Mouse (Mus musculus) adrenal gland, adult 18-20 months (tissue): ENCODE data around the gene Raph1. TPM values are rescaled to one million over a fixed set of nuclear protein-coding genes. Genes with fewer than 3 reads are reported as not detected.
A peak's percentile ranks its signal among the peaks of the same experiment; 100 is the strongest.

ENCODE experiments used
- DNase-seq, 2 experiments: peaks; one replicate each; pipeline ENCODE4 v3.0.0; 2021 to 2022; ENCODE audit warnings: low spot score in 2 of 2
- long read RNA-seq, 2 experiments: library from polyadenylated mRNA; stranded (forward); transcript quantifications; one replicate each; pipeline ENCODE4 v2.0.0; 2021
- total RNA-seq, 2 experiments: library from RNA; stranded (reverse); gene quantifications; 1 replicate in 1 of 2; 2 replicates in 1 of 2; pipeline ENCODE4 v1.2.3; 2021

Raph1 gene
- total RNA-seq, result 100 to 1,000 TPM; 141 to 212 TPM
- long read RNA-seq, experiment 1, partial matches to known transcripts, result 2 of 11 reads
- long read RNA-seq, experiment 1, other reads (novel, unspliced or antisense), result 9 of 11 reads
- long read RNA-seq, experiment 2, partial matches to known transcripts, result 0 of 3 reads
- long read RNA-seq, experiment 2, other reads (novel, unspliced or antisense), result 3 of 3 reads

GRCm38 (mm10) chr1:60566631-60567311 is at the start of gene Raph1:
Gene Raph1, minus strand, starts transcription at chr1:60567104.
- DNase-seq, result peak; percentile 87 to 88

DNA sequence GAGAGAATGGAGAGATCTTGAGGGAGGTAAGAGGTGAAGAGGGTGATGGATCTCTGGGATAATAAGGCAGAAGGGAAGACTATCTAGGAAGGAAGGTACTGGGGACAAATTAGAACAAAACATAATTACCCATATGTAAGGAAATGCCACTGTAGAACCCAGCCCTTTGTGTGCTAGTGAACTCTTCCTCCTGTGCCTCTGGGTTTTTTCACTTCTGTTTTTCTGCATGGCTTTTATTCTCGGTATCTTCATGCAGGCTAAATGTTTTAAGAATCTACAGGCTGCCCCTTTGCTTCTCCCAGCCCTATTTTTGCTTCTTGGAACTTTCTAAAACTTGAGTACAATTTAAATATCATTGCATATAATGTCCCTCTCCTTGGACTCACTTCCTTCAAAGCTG is 48.8 kb upstream of the Raph1 start:
- no peak for DNase-seq

GRCm38 (mm10) chr1:60614902-60615301 is 48.0 kb upstream of the Raph1 start:
- DNase-seq, result no peak

GRCm38 (mm10) chr1:60611968-60612367 is 45.1 kb upstream of the Raph1 start:
- no peak for DNase-seq

DNA sequence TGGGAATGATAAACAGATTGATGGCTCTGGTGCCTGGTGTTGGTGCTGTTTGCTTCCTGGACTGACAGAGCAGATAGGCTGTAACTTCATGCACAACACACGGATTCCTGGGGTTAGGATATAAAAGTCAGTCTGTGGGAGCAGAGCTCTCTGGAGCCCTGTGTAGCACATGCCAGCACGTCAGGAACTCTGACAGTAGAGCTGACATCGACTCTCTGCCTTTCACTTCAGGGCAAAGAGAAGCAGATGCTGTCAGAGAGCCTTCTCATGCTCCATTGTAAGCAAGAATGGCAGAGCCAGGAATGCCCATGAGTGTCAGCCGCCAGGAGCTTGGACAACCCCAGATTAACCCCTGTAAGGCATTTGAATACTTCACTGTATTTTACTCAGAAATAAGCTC is 43.7 kb upstream of the Raph1 start:
- no peak for DNase-seq

- no peak for DNase-seq
Observed at GRCm38 (mm10) chr1:60609011-60609775, 42.3 kb upstream of the Raph1 start.

- no peak for DNase-seq
Observed at GRCm38 (mm10) chr1:60604481-60605021, 37.6 kb upstream of the Raph1 start.

GRCm38 (mm10) chr1:60600682-60601081 is 33.8 kb upstream of the Raph1 start:
- no peak for DNase-seq

DNA sequence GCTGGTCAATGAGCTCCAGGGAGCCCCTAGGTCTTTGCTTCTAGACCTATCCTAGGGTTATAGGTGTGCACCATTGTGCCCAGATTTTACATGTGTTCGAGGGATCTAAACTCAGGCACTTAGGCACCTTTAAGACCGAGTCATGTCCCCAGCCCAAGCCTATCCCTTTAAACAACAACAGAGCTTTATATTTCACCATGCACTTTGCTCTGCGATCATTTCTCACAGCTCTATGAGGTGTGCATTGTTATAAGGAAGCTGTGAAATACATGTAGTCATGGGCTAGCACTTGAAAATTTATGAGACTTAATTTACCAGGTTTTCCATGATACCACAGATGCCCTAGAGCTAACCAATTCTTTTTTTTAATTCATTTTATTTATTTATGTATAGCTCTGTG is 33.0 kb upstream of the Raph1 start:
- no peak for DNase-seq

- peak; percentile 38 to 49 for DNase-seq
Observed at GRCm38 (mm10) chr1:60599013-60599701, 32.3 kb upstream of the Raph1 start.

GRCm38 (mm10) chr1:60596386-60597320 is 29.7 kb upstream of the Raph1 start:
- DNase-seq, result no peak

DNA sequence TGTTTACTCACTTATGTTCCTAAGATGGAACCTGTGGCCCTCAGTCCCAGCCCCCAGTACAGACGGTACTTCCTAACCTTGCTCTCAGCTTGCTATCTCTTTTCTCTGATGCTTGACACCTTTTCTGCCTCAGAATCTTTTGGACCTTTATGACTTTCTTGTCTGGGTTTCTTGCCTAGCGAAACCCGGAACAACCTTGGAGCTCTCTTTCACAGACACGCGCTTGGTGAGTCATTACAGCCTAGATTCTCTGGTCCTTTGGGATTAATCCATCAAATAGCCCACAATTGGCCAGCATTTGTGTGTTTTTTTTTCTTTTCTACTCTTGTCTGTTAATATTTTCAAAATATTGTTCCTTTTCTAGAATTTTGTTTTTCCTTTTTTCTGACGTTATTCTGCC is 26.2 kb upstream of the Raph1 start:
- no peak for DNase-seq

- DNase-seq, result no peak
Observed at GRCm38 (mm10) chr1:60588887-60589629, 22.2 kb upstream of the Raph1 start.

DNA sequence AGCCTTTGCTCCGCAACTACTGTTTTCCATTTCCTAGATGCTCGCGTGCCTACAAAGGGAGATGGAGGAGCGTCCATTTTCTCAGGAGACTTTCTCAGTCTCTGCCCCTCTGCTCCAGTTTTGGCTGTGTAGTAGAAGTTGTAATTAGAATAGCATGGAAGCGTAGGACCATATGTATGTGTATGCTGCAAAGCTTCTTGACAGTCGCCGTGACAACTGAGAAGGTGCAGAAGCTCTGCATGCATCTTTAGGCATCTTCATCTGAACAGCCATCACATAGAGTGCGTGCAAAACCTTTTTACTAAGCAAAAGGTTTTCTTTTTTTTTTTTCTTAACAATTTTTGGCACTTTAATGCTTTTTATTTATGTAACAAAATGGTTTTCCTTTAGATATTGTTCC is 14.1 kb upstream of the Raph1 start:
- DNase-seq, result no peak

DNA sequence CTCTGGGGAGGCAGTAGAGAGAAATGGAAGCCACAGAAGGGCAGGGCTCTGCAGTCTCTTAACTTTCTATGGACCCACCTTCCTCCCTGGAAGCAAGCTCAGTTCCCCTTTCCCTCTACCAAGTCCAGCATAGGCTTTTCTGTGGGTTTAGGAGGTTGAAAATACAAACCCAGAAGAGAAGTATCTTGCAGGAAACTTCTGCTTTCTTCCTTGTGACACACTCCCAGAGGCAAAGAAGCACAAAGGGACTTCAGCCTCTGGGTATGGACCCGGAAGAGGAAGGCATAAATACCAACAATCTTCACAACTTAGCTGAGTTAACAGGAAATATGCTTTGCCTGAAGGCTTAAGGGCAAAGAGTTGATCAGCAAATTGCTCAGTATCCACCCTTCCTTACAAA is 13.0 kb upstream of the Raph1 start:
- DNase-seq, result no peak

DNA sequence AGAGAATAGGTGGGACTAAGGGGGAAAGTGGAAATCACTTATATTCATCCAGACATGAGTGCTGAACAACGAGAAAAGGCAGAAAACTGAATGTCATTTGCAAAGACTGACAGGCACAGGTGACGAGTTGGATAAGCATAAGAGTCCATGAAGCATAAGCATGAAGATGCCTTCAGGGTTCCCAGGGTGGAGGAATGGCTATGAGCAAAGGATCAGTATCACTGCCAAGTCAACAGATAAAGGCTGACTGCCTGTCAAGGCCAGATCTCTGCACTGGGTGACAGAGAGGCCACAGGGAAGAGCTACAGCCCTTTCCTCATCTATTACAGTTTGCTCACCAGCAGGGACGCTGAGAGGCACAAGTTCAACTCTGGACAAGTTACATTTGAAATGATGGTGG is 5.8 kb upstream of the Raph1 start:
- DNase-seq, result peak in 1 of 2 experiments; percentile 19

DNA sequence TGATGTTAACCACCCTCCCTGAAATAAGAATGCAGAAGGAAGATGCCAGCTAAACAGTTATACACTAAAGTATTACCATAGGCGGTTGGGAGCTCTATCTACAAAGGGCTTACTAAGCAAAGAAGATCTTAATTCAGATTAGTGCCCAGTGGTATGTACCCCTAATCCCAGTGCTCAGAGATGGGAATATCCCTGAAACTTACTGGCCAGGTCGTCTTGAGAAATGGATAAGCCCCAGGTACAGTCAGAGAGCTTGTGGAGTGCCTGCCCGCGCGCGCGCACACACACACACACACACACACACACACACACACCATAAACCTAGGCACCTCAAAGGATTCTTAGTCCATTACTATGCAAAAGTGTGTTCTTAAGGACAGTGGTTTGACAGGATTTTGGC is 2.8 kb upstream of the Raph1 start:
- no peak for DNase-seq

GRCm38 (mm10) chr1:60569210-60569609 is 2.3 kb upstream of the Raph1 start:
- DNase-seq, result no peak

- DNase-seq, result no peak
Observed at GRCm38 (mm10) chr1:60567321-60567720, 417 bp upstream of the Raph1 start.
